Mouse (Mus musculus): ENCODE measurements around the gene Tmem212. TPM values are rescaled to one million over a fixed set of nuclear protein-coding genes. Genes with fewer than 3 reads are reported as not detected.
A peak's percentile ranks its signal among the peaks of the same experiment; 100 is the strongest.
"Not testable (repeated sequence)": the region's sequence is repeated elsewhere in the genome, so short reads cannot be mapped to it uniquely, and the experiment has no call there.

Tmem212 gene
- not detected in 2 replicates for polyA plus RNA-seq (2015; fragmentation: Nextera tagmentation; extraction: Ambion mirVana)

DNA sequence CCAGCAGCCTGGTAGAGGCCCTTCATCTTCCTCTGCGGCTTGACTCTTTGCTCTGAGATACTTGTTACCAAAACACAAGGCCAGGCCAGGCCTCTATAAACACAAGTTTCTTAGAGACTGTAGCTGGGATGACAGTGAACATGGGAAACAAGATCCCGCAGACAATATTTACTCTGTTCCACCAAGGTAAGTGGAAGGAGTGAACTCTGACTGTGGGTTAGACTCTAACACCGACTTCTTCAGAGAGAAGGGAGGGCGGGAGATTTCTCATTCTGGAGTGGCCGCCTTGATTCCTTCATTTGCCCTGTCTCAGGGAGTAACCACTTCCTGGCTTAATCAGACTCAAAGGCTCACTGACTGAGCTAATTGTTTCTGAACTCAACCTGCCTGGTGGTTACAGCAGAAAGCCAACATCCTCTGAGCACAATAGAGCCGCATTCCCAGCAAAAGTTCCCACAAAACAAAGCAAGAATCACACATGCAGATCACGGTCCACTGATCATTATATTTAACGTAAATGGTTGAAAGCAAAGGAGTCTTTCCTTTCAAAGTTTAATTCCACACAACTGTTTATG lies at the start of gene Tmem212:
Gene Tmem212, minus strand, starts transcription at position 51 of the 575 bp plus-strand sequence.
- no peaks in the 10 kb centered on the region for H3K36me3 ChIP-seq
- H3K27ac ChIP-seq (replicated peaks): no peak within 1 kb of the TSS
- no peak within 1 kb of the TSS for H3K4me2 ChIP-seq
- H3K9ac ChIP-seq: no peak within 1 kb of the TSS
- ATAC-seq (ENCODE audit: low read depth): no peak
- H3K4me3 ChIP-seq: no peak within 1 kb of the TSS
- no peaks in the 10 kb centered on the region for H3K9me3 ChIP-seq
- H3K4me1 ChIP-seq (replicated peaks): no peaks in the 10 kb centered on the region
- WGBS: 78% methylated on average over 8 of the region's 8 CpGs
- H3K27me3 ChIP-seq: no peaks in the 10 kb centered on the region

DNA sequence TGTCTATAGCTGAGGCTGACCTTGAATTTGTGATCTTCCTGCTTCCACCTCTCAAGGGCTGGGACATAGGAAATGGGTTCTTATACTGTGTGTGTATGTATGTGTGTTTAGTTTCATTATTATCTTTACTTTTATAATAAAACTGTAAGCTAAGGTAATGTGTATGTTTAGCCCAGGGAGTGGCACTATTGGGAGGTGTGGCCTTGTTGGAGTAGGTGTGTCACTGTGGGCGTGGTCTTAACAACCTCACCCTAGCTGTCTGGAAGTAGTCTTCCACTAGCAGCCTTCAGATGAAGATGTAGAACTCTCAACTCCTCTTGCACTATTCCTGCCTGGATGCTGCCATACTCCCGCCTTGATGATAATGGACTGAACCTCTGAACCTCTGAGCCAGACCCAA lies 49.2 kb upstream of the Tmem212 start:
- not testable (repeated sequence) for H3K27ac ChIP-seq (replicated peaks); ATAC-seq (ENCODE audit: low read depth); H3K4me1 ChIP-seq (replicated peaks); H3K9ac ChIP-seq; H3K9me3 ChIP-seq; H3K27me3 ChIP-seq; H3K4me2 ChIP-seq; H3K4me3 ChIP-seq; H3K36me3 ChIP-seq
- 79% methylated on average over 2 of the region's 2 CpGs for WGBS

DNA sequence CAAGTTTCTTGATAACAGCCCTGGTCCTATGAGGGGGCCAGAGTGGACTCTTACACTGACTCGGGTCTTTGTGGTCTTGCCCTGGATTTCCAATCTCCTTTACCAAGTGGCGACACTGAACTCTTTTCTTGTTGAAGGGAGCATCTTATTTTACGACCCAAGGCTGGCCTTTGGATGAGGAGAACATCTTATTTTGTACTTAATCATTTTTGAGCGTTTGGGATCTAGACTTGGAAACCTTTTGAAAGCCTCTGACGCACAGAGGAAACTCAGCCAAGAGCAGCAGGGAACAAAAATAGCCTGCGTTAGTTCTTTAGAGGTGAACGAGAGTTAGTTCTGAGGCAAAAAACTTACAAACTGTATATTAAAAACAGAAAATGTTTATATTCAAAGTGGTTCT lies 46.8 kb upstream of the Tmem212 start:
- Histone ChIP-seq H3K4me1 (replicated peaks) (peaks cover 18% of the 10 kb centered on the region), H3K9ac (no peak overlapping the region), H3K36me3 (no peaks in the 10 kb centered on the region), H3K4me3 (no peak overlapping the region), H3K4me2 (no peak overlapping the region), H3K9me3 (no peaks in the 10 kb centered on the region), H3K27ac (replicated peaks) (no peak overlapping the region), H3K27me3 (peaks cover 12% of the 10 kb centered on the region)
- no peak for ATAC-seq (ENCODE audit: low read depth)
- WGBS: 85% methylated on average over 7 of the region's 7 CpGs

DNA sequence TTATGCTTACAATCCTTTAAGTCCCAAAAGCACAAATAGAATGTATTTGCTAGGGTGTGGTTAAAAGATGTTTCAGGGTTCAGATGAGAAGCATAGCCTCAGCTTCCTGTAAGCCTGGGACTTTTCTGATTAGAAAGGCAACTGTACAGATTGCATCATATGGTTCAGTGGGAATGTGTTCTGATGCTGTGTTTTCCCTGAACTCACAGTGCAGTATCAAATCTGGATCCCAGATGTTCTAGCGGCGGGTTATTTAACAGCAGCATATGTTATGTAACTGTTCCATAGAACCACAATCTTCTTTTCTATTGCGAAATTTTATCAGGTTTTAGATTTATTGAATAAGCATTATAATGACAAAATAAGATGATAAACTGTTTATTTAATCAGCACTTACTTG lies 45.5 kb upstream of the Tmem212 start:
- no peak overlapping the region for H3K27ac ChIP-seq (replicated peaks)
- no peak overlapping the region for H3K9ac ChIP-seq
- no peaks in the 10 kb centered on the region for H3K36me3 ChIP-seq
- peaks cover 24% of the 10 kb centered on the region for H3K27me3 ChIP-seq
- no peak overlapping the region for H3K4me3 ChIP-seq
- H3K4me2 ChIP-seq: no peak overlapping the region
- no peak for ATAC-seq (ENCODE audit: low read depth)
- H3K4me1 ChIP-seq (replicated peaks): peaks cover 20% of the 10 kb centered on the region
- 83% methylated on average over 3 of the region's 3 CpGs for WGBS
- no peaks in the 10 kb centered on the region for H3K9me3 ChIP-seq

DNA sequence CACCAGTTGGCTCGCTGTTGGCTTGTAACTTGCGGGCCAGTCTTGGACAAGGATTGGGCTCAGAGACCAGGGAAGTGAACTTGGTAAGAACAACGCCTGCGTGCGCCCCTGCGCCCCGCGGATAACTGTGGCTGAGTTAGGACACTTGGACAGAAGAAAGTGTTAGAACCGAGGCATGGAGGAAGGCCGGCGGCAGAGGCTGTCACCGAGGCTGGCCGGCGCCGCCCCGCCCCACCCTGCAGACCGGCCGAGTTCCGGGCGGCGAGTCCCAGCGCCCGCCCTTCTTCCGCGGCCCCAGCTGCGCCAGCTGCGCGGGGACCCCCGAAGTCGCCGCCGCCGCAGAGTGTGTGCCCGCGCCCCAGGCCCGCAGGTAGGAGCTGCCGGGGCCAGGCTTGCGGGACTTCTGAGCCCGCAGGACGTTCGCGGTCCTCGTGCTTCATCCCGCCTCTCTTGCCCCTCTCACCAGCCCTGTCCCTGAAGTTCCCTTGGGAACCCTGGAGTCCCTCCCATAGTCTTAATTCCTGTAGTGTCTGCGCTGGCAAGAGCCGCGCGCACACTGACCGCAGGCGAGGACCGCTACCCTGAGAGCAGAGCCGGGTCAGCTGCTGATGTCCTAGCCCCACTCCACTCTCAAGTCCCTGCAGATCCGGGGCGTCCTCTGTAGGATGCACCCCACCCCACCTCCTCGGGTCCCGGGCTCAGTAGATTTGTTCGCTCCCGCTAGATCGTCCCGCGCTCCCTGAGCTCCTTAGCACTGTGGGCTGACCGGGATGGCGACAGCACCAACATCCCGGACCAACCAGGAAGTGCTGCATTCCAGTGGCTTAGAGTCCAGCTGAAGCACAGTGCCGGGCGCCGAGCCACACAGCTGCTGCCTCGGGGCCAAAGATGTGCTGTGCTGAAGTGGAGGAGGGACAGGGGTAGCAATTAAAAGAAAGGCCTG lies 42.5 kb upstream of the Tmem212 start, which contains the start of gene Pld1:
Gene Pld1, plus strand, starts transcription at position 315 of the 943 bp plus-strand sequence.
- Histone ChIP-seq H3K4me1 (replicated peaks) (peaks cover 20% of the 10 kb centered on the region), H3K9ac (peak within 1 kb of the TSS; percentile 70), H3K4me2 (peak within 1 kb of the TSS; percentile 99), H3K4me3 (peak within 1 kb of the TSS; percentile 60), H3K9me3 (no peaks in the 10 kb centered on the region), H3K36me3 (no peaks in the 10 kb centered on the region), H3K27ac (replicated peaks) (peak within 1 kb of the TSS; percentile 39), H3K27me3 (peaks cover 27% of the 10 kb centered on the region)
- WGBS: under 1% methylated on average over 52 of the region's 68 CpGs
- peak; percentile 90 for ATAC-seq (ENCODE audit: low read depth)

DNA sequence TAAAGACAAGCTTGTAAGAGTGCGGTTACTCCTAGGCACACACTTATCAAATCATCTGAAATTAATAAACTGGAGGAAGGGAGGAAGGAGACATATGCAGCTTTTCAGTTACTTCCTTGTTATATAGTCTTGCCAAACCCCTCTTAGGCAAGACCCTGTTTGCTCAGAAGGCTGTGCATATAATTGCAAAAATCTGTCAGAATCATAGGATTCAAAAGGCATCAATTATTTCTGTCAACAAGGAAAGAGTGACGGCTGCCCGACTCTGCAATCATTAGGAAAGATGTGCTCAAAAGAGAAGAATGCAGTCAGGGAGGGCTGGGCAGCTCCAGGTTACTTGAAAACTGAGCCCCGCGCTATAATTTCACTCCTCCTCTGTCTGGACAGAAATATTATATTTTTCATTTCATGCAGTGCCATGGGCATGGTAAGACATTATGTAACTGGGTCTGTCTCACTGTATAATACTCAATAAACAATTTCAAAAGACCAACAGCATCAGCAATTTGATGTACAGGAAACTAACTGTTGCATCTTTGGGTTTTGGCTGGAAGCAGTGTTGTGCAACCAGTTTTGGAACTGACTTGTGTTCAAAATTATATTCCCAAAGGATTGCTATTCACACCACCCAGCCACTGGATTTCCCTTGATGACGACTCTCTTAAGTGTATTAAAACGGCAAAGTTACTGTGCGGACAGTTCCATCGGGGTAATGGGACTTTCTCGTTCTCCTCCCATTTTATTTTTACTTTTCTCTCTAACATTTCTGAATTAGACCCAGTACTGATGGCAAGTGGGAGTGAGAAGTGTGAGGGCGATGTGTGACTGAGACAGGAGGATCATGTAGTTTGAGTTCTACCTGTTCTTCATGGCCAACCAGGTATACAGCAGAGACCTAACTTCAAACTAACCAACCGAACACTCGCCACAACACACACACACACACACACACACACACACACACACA lies 41.3 kb upstream of the Tmem212 start:
- Histone ChIP-seq H3K4me3 (no peak overlapping the region), H3K9me3 (no peaks in the 10 kb centered on the region), H3K4me1 (replicated peaks) (peaks cover 20% of the 10 kb centered on the region), H3K4me2 (peak overlapping the region; percentile 99; the same call in 1 of the 2 replicates), H3K36me3 (no peaks in the 10 kb centered on the region), H3K27me3 (peaks cover 27% of the 10 kb centered on the region), H3K9ac (no peak overlapping the region), H3K27ac (replicated peaks) (no peak overlapping the region)
- WGBS: 84% methylated on average over 13 of the region's 13 CpGs
- no peak for ATAC-seq (ENCODE audit: low read depth)

DNA sequence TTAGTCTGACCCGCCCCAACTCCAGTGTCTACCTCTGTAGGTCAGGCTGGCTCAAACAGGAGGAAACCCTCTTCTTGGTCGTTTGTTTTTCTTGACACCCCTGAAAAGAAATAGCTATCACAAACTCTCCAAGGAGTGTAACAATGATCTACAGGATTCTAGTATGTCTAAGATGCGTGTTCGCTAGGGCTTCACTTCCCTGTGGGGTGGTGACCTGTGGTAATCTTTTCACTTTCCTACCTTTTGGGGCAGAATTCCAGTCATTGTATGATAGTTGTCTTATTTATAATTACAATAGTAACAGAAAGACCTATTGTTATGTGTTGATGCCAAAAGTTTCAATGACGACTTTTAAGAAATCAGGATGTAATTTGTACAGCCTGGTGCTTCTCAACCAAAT lies 40.6 kb upstream of the Tmem212 start:
- no peak overlapping the region for H3K4me2 ChIP-seq
- WGBS: 82% methylated on average over 5 of the region's 5 CpGs
- H3K4me3 ChIP-seq: no peak overlapping the region
- no peaks in the 10 kb centered on the region for H3K9me3 ChIP-seq
- peaks cover 20% of the 10 kb centered on the region for H3K4me1 ChIP-seq (replicated peaks)
- peaks cover 27% of the 10 kb centered on the region for H3K27me3 ChIP-seq
- no peak overlapping the region for H3K27ac ChIP-seq (replicated peaks)
- H3K36me3 ChIP-seq: no peaks in the 10 kb centered on the region
- H3K9ac ChIP-seq: no peak overlapping the region
- no peak for ATAC-seq (ENCODE audit: low read depth)

DNA sequence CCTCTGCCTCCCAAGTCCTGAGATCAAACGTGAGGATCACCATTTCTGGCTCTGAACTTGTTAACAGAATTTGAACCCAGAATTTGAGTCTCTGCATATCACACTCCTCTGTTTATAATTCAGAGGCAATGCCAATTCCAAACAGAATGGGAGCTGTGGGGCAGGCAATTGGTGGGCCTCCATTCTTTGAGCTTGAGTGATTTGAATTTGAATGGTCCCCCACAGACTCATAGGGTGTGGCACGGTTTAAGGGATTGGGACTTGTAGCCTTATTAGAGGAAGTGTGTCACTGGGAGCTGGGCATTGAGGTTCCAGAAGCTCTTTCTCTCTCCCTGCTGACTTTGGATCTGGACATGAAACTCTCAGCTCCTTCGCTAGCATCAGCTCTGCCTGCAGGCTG lies 39.5 kb upstream of the Tmem212 start:
- H3K27ac ChIP-seq (replicated peaks): no peak overlapping the region
- H3K9me3 ChIP-seq: no peaks in the 10 kb centered on the region
- no peak for ATAC-seq (ENCODE audit: low read depth)
- H3K4me3 ChIP-seq: no peak overlapping the region
- WGBS: 59% methylated on average over 3 of the region's 3 CpGs
- H3K27me3 ChIP-seq: peaks cover 27% of the 10 kb centered on the region
- H3K9ac ChIP-seq: no peak overlapping the region
- H3K4me1 ChIP-seq (replicated peaks): peaks cover 20% of the 10 kb centered on the region
- H3K4me2 ChIP-seq: no peak overlapping the region
- H3K36me3 ChIP-seq: no peaks in the 10 kb centered on the region

DNA sequence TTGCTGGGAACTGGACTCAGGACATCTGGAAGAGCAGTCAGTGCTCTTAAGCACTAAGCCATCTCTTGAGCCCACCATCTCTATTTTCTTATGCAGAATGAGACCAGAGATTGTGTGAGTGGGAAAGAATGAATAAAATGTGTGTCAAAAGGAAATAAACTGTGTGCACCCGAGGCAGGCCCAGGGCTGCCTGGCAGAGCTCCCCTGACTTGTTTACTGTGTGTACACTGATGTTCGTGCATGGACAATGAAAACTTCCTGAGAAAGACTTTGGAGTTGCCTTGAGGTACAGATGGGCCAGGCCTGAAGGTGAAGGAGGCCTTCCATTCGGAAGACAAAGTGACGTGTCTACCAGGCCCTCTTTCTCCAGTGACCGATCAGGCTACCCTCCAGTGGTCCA lies 36.2 kb upstream of the Tmem212 start:
- no peaks in the 10 kb centered on the region for H3K36me3 ChIP-seq
- no peak overlapping the region for H3K4me2 ChIP-seq
- H3K9me3 ChIP-seq: no peaks in the 10 kb centered on the region
- ATAC-seq (ENCODE audit: low read depth): no peak
- no peak overlapping the region for H3K27ac ChIP-seq (replicated peaks)
- H3K9ac ChIP-seq: no peak overlapping the region
- peaks cover 10% of the 10 kb centered on the region; the same call in 1 of the 2 replicates for H3K27me3 ChIP-seq
- no peak overlapping the region for H3K4me3 ChIP-seq
- H3K4me1 ChIP-seq (replicated peaks): no peaks in the 10 kb centered on the region
- WGBS: 90% methylated on average over 5 of the region's 5 CpGs

DNA sequence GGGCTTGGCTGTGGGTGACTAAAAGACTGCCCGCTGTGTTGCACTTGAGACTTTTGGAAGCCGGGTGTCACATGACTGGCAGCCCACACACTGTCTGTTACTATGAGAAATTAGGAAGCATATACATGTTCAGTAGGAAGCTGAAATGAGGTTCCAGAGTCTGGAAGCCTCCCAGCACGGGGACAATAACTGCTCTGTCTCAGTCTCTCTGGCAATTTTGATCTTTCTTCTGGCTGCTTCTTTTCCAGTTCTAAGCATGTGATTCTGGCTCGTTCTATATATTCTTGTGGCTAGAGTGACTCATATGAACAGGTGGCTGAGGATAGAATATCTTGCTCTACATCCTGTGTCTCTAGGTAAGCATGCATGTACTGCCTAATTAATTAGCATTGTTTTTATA lies 33.1 kb upstream of the Tmem212 start:
- Histone ChIP-seq H3K4me1 (replicated peaks) (no peaks in the 10 kb centered on the region), H3K27me3 (no peaks in the 10 kb centered on the region), H3K36me3 (no peaks in the 10 kb centered on the region), H3K4me2 (no peak overlapping the region), H3K9me3 (no peaks in the 10 kb centered on the region), H3K27ac (replicated peaks) (no peak overlapping the region), H3K4me3 (no peak overlapping the region), H3K9ac (no peak overlapping the region)
- ATAC-seq (ENCODE audit: low read depth): no peak
- 83% methylated on average over 4 of the region's 4 CpGs for WGBS

DNA sequence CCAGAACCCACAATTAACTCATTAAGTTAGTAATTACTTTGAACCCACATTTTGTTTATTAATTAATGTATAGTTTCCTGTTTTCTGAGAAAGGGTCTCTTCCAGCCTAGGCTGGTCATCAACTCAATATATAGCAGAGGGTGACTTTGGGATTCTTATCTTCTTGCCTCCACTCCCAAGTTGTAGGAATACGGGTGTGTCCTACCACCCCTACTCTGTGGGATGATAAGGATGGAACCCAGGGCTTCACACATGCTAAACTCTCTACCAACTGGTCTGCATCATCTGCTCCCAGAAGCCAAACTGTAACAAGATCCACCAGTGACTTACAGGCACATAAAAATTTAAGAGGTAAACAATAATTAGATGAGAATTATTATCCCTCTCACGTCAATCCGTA lies 27.9 kb upstream of the Tmem212 start:
- Histone ChIP-seq H3K9ac (no peak overlapping the region), H3K9me3 (no peaks in the 10 kb centered on the region), H3K4me1 (replicated peaks) (no peaks in the 10 kb centered on the region), H3K4me3 (no peak overlapping the region), H3K27me3 (no peaks in the 10 kb centered on the region), H3K4me2 (no peak overlapping the region), H3K27ac (replicated peaks) (no peak overlapping the region), H3K36me3 (no peaks in the 10 kb centered on the region)
- no peak for ATAC-seq (ENCODE audit: low read depth)
- WGBS: 79% methylated on average over 3 of the region's 3 CpGs
